Mouse (Mus musculus): ENCODE results near the gene Zfand4. TPM values are rescaled to one million over a fixed set of nuclear protein-coding genes. Genes with fewer than 3 reads are reported as not detected.

Zfand4 gene
- polyA plus RNA-seq, 1 experiment = 6.6 TPM

GRCm38 (mm10) chr6:116264836-116265235, 814 bp downstream of the Zfand4 start:
- Histone ChIP-seq H3K4me1 (ENCODE audit: control insufficient read depth, insufficient read depth, low read length) (peaks cover 11% of the 10 kb centered on the region), H3K4me3 (ENCODE audit: insufficient read depth, low read length) (peak overlapping the region; percentile 62; the same call in 1 of the 2 replicates), H3K27ac (ENCODE audit: insufficient read depth, low read depth, low read length) (no peak overlapping the region)
- TF ChIP-seq POLR2A (IDR thresholded peaks at IDR 0.05; ENCODE audit: borderline replicate concordance, low read depth, low read length) = no peak
- TF ChIP-seq CTCF (IDR thresholded peaks at IDR 0.05; ENCODE audit: low read depth, low read length) = no peak

GRCm38 (mm10) chr6:116265603-116266002, 1.6 kb downstream of the Zfand4 start:
- TF ChIP-seq POLR2A (IDR thresholded peaks at IDR 0.05; ENCODE audit: borderline replicate concordance, low read depth, low read length) (no peak), CTCF (IDR thresholded peaks at IDR 0.05; ENCODE audit: low read depth, low read length) (no peak)
- Histone ChIP-seq H3K4me1 (ENCODE audit: control insufficient read depth, insufficient read depth, low read length) (peaks cover 11% of the 10 kb centered on the region), H3K4me3 (ENCODE audit: insufficient read depth, low read length) (no peak overlapping the region), H3K27ac (ENCODE audit: insufficient read depth, low read depth, low read length) (no peak overlapping the region)

- H3K27ac ChIP-seq (ENCODE audit: insufficient read depth, low read depth, low read length) = peak overlapping the region; percentile 36
- H3K4me3 ChIP-seq (ENCODE audit: insufficient read depth, low read length) = no peak overlapping the region
- peaks cover 11% of the 10 kb centered on the region for H3K4me1 ChIP-seq (ENCODE audit: control insufficient read depth, insufficient read depth, low read length)
- TF ChIP-seq CTCF (IDR thresholded peaks at IDR 0.05; ENCODE audit: low read depth, low read length) (peak; percentile 29; the same call in 1 of the 2 replicates), POLR2A (IDR thresholded peaks at IDR 0.05; ENCODE audit: borderline replicate concordance, low read depth, low read length) (no peak)
These were observed 2.5 kb downstream of the Zfand4 start for GRCm38 (mm10) chr6:116266273-116267109.

- Histone ChIP-seq H3K27ac (ENCODE audit: insufficient read depth, low read depth, low read length) (peak overlapping the region; percentile 36; the same call in 1 of the 2 replicates), H3K4me1 (ENCODE audit: control insufficient read depth, insufficient read depth, low read length) (peaks cover 11% of the 10 kb centered on the region), H3K4me3 (ENCODE audit: insufficient read depth, low read length) (no peak overlapping the region)
- no peak for TF ChIP-seq POLR2A (IDR thresholded peaks at IDR 0.05; ENCODE audit: borderline replicate concordance, low read depth, low read length)
- no peak for TF ChIP-seq CTCF (IDR thresholded peaks at IDR 0.05; ENCODE audit: low read depth, low read length)
These were observed 3.0 kb downstream of the Zfand4 start for GRCm38 (mm10) chr6:116267110-116267423.

GRCm38 (mm10) chr6:116275695-116276094, 11.7 kb downstream of the Zfand4 start:
- H3K4me1 ChIP-seq (ENCODE audit: control insufficient read depth, insufficient read depth, low read length) = peaks cover 19% of the 10 kb centered on the region
- TF ChIP-seq POLR2A (IDR thresholded peaks at IDR 0.05; ENCODE audit: borderline replicate concordance, low read depth, low read length) = no peak
- no peak for TF ChIP-seq CTCF (IDR thresholded peaks at IDR 0.05; ENCODE audit: low read depth, low read length)

GRCm38 (mm10) chr6:116278679-116279317, 14.8 kb downstream of the Zfand4 start:
- Histone ChIP-seq H3K4me1 (ENCODE audit: control insufficient read depth, insufficient read depth, low read length) (peaks cover 24% of the 10 kb centered on the region), H3K27ac (ENCODE audit: insufficient read depth, low read depth, low read length) (no peak overlapping the region), H3K4me3 (ENCODE audit: insufficient read depth, low read length) (no peak overlapping the region)
- TF ChIP-seq CTCF (IDR thresholded peaks at IDR 0.05; ENCODE audit: low read depth, low read length) (no peak), POLR2A (IDR thresholded peaks at IDR 0.05; ENCODE audit: borderline replicate concordance, low read depth, low read length) (no peak)

More at GRCm38 (mm10) chr6:116275695-116276094, 11.7 kb downstream of the Zfand4 start:
- Histone ChIP-seq H3K27ac (ENCODE audit: insufficient read depth, low read depth, low read length) (no peak overlapping the region), H3K4me3 (ENCODE audit: insufficient read depth, low read length) (no peak overlapping the region)

GRCm38 (mm10) chr6:116281014-116281413, 17.0 kb downstream of the Zfand4 start:
- Histone ChIP-seq H3K27ac (ENCODE audit: insufficient read depth, low read depth, low read length) (no peak overlapping the region), H3K4me1 (ENCODE audit: control insufficient read depth, insufficient read depth, low read length) (peaks cover 24% of the 10 kb centered on the region), H3K4me3 (ENCODE audit: insufficient read depth, low read length) (no peak overlapping the region)
- TF ChIP-seq POLR2A (IDR thresholded peaks at IDR 0.05; ENCODE audit: borderline replicate concordance, low read depth, low read length) (no peak), CTCF (IDR thresholded peaks at IDR 0.05; ENCODE audit: low read depth, low read length) (no peak)

- no peak for TF ChIP-seq POLR2A (IDR thresholded peaks at IDR 0.05; ENCODE audit: borderline replicate concordance, low read depth, low read length)
- no peak for TF ChIP-seq CTCF (IDR thresholded peaks at IDR 0.05; ENCODE audit: low read depth, low read length)
- Histone ChIP-seq H3K4me1 (ENCODE audit: control insufficient read depth, insufficient read depth, low read length) (peaks cover 31% of the 10 kb centered on the region), H3K4me3 (ENCODE audit: insufficient read depth, low read length) (no peak overlapping the region), H3K27ac (ENCODE audit: insufficient read depth, low read depth, low read length) (no peak overlapping the region)
These were observed 18.5 kb downstream of the Zfand4 start for GRCm38 (mm10) chr6:116282546-116282945.

- no peak for TF ChIP-seq POLR2A (IDR thresholded peaks at IDR 0.05; ENCODE audit: borderline replicate concordance, low read depth, low read length)
- TF ChIP-seq CTCF (IDR thresholded peaks at IDR 0.05; ENCODE audit: low read depth, low read length) = no peak
- Histone ChIP-seq H3K4me3 (ENCODE audit: insufficient read depth, low read length) (no peak overlapping the region), H3K27ac (ENCODE audit: insufficient read depth, low read depth, low read length) (no peak overlapping the region), H3K4me1 (ENCODE audit: control insufficient read depth, insufficient read depth, low read length) (peaks cover 29% of the 10 kb centered on the region)
These were observed 19.3 kb downstream of the Zfand4 start for GRCm38 (mm10) chr6:116283280-116283679.

- Histone ChIP-seq H3K27ac (ENCODE audit: insufficient read depth, low read depth, low read length) (no peak overlapping the region), H3K4me3 (ENCODE audit: insufficient read depth, low read length) (no peak overlapping the region)
- no peak for TF ChIP-seq POLR2A (IDR thresholded peaks at IDR 0.05; ENCODE audit: borderline replicate concordance, low read depth, low read length)
- TF ChIP-seq CTCF (IDR thresholded peaks at IDR 0.05; ENCODE audit: low read depth, low read length) = no peak
These were observed 22.3 kb downstream of the Zfand4 start for GRCm38 (mm10) chr6:116286321-116286720.

More at GRCm38 (mm10) chr6:116286321-116286720, 22.3 kb downstream of the Zfand4 start:
- H3K4me1 ChIP-seq (ENCODE audit: control insufficient read depth, insufficient read depth, low read length) = peaks cover 7% of the 10 kb centered on the region

Measured in bone marrow macrophage, adult 2 months (primary cell).